Comparison of ENCODE assay signal across 17 mouse cellular contexts in genomic region chr6:6745394-6745793, GRCm38 (mm10).
"Had no signal": no experiment of that assay in that cellular context is flagged by ENCODE, and none has a peak within 500 bp of the region (broad histone marks: within the 10 kb centered on the region; RNA-seq: fewer than 3 reads in every experiment).

No protein-coding gene starts in this region.

- DNase-seq: liver, postnatal 0 days; lung, adult 2 months; lung, postnatal 14 days; lung, postnatal 36 days; right cerebral cortex, postnatal 14 days; thymus, adult 2 months; thymus, postnatal 25 days; thymus, postnatal 4 days had no signal

- H3K9ac ChIP-seq: liver, postnatal 0 days; lung, embryonic 15.5 days; midbrain, embryonic 13.5 days; neural tube, embryonic 12.5 days; stomach, embryonic 15.5 days had no signal

- H3K9me3 ChIP-seq: lung, embryonic 15.5 days; megakaryocyte, embryonic 14.5 days; midbrain, embryonic 13.5 days; neural tube, embryonic 12.5 days; stomach, embryonic 15.5 days had no signal

- H3K4me1 ChIP-seq: lung, embryonic 15.5 days; megakaryocyte, embryonic 14.5 days; midbrain, embryonic 13.5 days; neural tube, embryonic 12.5 days; stomach, embryonic 15.5 days had no signal

- H3K4me2 ChIP-seq: lung, embryonic 15.5 days; midbrain, embryonic 11.5 days; midbrain, embryonic 13.5 days; neural tube, embryonic 12.5 days; stomach, embryonic 15.5 days had no signal

- H3K27me3 ChIP-seq: lung, embryonic 15.5 days; megakaryocyte, embryonic 14.5 days; midbrain, embryonic 13.5 days; neural tube, embryonic 12.5 days; stomach, embryonic 15.5 days had no signal

- H3K36me3 ChIP-seq: lung, embryonic 15.5 days; midbrain, embryonic 13.5 days; neural tube, embryonic 12.5 days; stomach, embryonic 15.5 days had no signal

- H3K27ac ChIP-seq: lung, embryonic 15.5 days; macrophage; midbrain, embryonic 13.5 days; neural tube, embryonic 12.5 days; stomach, embryonic 15.5 days; stomach, postnatal 0 days had no signal

- H3K4me3 ChIP-seq: lung, embryonic 15.5 days; megakaryocyte, embryonic 14.5 days; midbrain, embryonic 13.5 days; neural tube, embryonic 12.5 days; stomach, embryonic 15.5 days had no signal

- ATAC-seq: liver, postnatal 0 days; lung, postnatal 0 days; midbrain, embryonic 13.5 days had no signal
